In the genomic region with DNA sequence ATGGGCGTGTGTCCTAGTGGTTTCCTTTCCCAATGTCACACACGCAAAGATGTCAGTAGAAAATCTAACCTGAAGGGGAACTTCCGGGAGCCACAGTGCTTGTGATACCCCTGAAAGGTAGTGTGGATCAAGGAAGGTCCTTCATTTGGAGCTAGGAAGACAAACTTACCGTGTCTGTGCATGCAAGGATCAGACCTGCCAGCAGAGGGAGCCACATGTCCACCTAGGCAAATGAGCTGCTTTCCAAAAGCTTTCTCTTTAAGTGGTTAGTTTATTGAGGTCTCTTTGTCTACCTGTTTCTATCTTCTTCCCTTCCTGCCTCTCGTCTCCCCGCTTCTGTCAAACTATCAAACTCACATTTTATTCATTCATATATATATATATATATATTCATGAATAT, we compare ENCODE assay signal across 8 mouse cellular contexts. TPM values are rescaled to one million over a fixed set of nuclear protein-coding genes. Genes with fewer than 3 reads are reported as not detected.
DNase-seq lines count a peak whose midpoint lies in the region; ATAC-seq and TF ChIP-seq lines count a peak whose summit lies in the region.

No protein-coding gene starts in this region.

- no peak for TF ChIP-seq EP300 in heart, postnatal 0 days (IDR thresholded peaks at IDR 0.05; ENCODE audit: low read depth)

- no peaks in the 10 kb centered on the region for H3K9me3 ChIP-seq in heart, embryonic 11.5 days (replicated peaks; ENCODE audit: control insufficient read depth, low read length)
- H3K9me3 ChIP-seq in heart, postnatal 0 days (replicated peaks; ENCODE audit: control insufficient read depth, low read length): no peaks in the 10 kb centered on the region

- H3K4me1 ChIP-seq in heart, embryonic 11.5 days (ENCODE audit: control insufficient read depth, insufficient read depth, low read length): no peaks in the 10 kb centered on the region
- peaks cover 14% of the 10 kb centered on the region for H3K4me1 ChIP-seq in heart, postnatal 0 days (ENCODE audit: control insufficient read depth, insufficient read depth)

- peak; percentile 94 for DNase-seq in heart, adult 11 months
- peak; percentile 87 to 90 for DNase-seq in adrenal gland, adult 18-20 months (ENCODE audit: low spot score in 2 of 2)
- peak; percentile 84 for DNase-seq in embryo, embryonic 11 days
- DNase-seq in heart, postnatal 0 days (ENCODE audit: low spot score): peak; percentile 84
- DNase-seq in layer of hippocampus, postnatal 36 days: peak; percentile 73 to 77
- peak; percentile 82 to 87 for DNase-seq in spleen, postnatal 14 days (ENCODE audit: low spot score in 2 of 2)

- H3K9ac ChIP-seq in heart, embryonic 11.5 days (ENCODE audit: low read depth, low read length): no peak overlapping the region
- H3K9ac ChIP-seq in heart, postnatal 0 days (replicated peaks; ENCODE audit: low read depth, low read length): no peak overlapping the region

- no peak overlapping the region for H3K4me3 ChIP-seq in heart, embryonic 11.5 days (ENCODE audit: low read depth, low read length)
- H3K4me3 ChIP-seq in heart, postnatal 0 days (ENCODE audit: low read depth, low read length): no peak overlapping the region

- no peak overlapping the region for H3K27ac ChIP-seq in heart, embryonic 11.5 days (ENCODE audit: low read depth, low read length)
- no peak overlapping the region for H3K27ac ChIP-seq in heart, postnatal 0 days (ENCODE audit: low read depth)

- peak; percentile 98 for TF ChIP-seq CTCF in heart, postnatal 0 days (IDR thresholded peaks at IDR 0.05; ENCODE audit: low read depth)

- ATAC-seq in heart, embryonic 11.5 days (replicated peaks; ENCODE audit: insufficient number of reproducible peaks, low FRiP score, low TSS enrichment): no peak
- ATAC-seq in heart, postnatal 0 days (ENCODE audit: insufficient read depth, low read depth): no peak
- peak; percentile 90 for ATAC-seq in megakaryocyte, adult 5-6 weeks (ENCODE audit: poor library complexity, severe bottlenecking)

- 18% methylated on average over 6 of the region's 6 CpGs for WGBS in heart, embryonic 11.5 days (ENCODE audit: insufficient replicate concordance)
- WGBS in heart, postnatal 0 days: 16% methylated on average over 6 of the region's 6 CpGs

- no peaks in the 10 kb centered on the region for H3K27me3 ChIP-seq in heart, embryonic 11.5 days (ENCODE audit: control insufficient read depth, insufficient read depth, low read length)
- H3K27me3 ChIP-seq in heart, postnatal 0 days (ENCODE audit: control insufficient read depth, insufficient read depth, low read length): no peaks in the 10 kb centered on the region

- no peak overlapping the region for H3K4me2 ChIP-seq in heart, embryonic 11.5 days
- H3K4me2 ChIP-seq in heart, postnatal 0 days (ENCODE audit: low read depth, low read length): no peak overlapping the region

- H3K36me3 ChIP-seq in heart, embryonic 11.5 days (ENCODE audit: control insufficient read depth, insufficient read depth, low read length): no peaks in the 10 kb centered on the region
- H3K36me3 ChIP-seq in heart, postnatal 0 days (replicated peaks; ENCODE audit: control insufficient read depth, insufficient read depth, low read length): peaks cover 4% of the 10 kb centered on the region; the same call in 1 of the 2 replicates

RNA-seq across cellular contexts. Expression of a gene that starts 40.0 kb away (rescaled TPM):
- 409 and 438 TPM in 2 replicates for polyA plus RNA-seq in heart, embryonic 11.5 days (2014; fragmentation: Nextera tagmentation; extraction: Ambion mirVana)
- total RNA-seq in adrenal gland, adult 18-20 months (2021): 100 to 1,000 TPM; 319 to 385 TPM
- total RNA-seq in heart, postnatal 0 days (2014; rRNA removed; ENCODE audit: low replicate concordance): 135 and 194 TPM in 2 replicates
- polyA plus RNA-seq in heart, postnatal 0 days (2015; fragmentation: Nextera tagmentation; extraction: Ambion mirVana): 241 and 249 TPM in 2 replicates
- 100 to 1,000 TPM; 408 to 440 TPM for total RNA-seq in layer of hippocampus, postnatal 36 days (2021)
- total RNA-seq in megakaryocyte, adult 5-6 weeks (2015): 1,230 and 1,275 TPM in 2 replicates
- 215 and 239 TPM in 2 replicates for total RNA-seq in megakaryocyte, adult 5-6 weeks (2017)

RNA-seq across cellular contexts. Expression of a gene that starts 54.4 kb away (rescaled TPM):
- 29.1 and 32.8 TPM in 2 replicates for polyA plus RNA-seq in heart, embryonic 11.5 days (2014; fragmentation: Nextera tagmentation; extraction: Ambion mirVana)
- total RNA-seq in adrenal gland, adult 18-20 months (2021): 100 to 1,000 TPM in 1 of 2 experiments, 10 to 100 TPM in 1; 81.9 to 153 TPM
- 84.1 and 115 TPM in 2 replicates for total RNA-seq in heart, postnatal 0 days (2014; rRNA removed; ENCODE audit: low replicate concordance)
- 42.8 and 45.2 TPM in 2 replicates for polyA plus RNA-seq in heart, postnatal 0 days (2015; fragmentation: Nextera tagmentation; extraction: Ambion mirVana)
- 10 to 100 TPM; 44.2 to 48.6 TPM for total RNA-seq in layer of hippocampus, postnatal 36 days (2021)
- 5.4 and 6.5 TPM in 2 replicates for total RNA-seq in megakaryocyte, adult 5-6 weeks (2015)
- 7.5 and 8.9 TPM in 2 replicates for total RNA-seq in megakaryocyte, adult 5-6 weeks (2017)
